Comparison of ENCODE assay signal across 8 mouse cellular contexts in the genomic region with DNA sequence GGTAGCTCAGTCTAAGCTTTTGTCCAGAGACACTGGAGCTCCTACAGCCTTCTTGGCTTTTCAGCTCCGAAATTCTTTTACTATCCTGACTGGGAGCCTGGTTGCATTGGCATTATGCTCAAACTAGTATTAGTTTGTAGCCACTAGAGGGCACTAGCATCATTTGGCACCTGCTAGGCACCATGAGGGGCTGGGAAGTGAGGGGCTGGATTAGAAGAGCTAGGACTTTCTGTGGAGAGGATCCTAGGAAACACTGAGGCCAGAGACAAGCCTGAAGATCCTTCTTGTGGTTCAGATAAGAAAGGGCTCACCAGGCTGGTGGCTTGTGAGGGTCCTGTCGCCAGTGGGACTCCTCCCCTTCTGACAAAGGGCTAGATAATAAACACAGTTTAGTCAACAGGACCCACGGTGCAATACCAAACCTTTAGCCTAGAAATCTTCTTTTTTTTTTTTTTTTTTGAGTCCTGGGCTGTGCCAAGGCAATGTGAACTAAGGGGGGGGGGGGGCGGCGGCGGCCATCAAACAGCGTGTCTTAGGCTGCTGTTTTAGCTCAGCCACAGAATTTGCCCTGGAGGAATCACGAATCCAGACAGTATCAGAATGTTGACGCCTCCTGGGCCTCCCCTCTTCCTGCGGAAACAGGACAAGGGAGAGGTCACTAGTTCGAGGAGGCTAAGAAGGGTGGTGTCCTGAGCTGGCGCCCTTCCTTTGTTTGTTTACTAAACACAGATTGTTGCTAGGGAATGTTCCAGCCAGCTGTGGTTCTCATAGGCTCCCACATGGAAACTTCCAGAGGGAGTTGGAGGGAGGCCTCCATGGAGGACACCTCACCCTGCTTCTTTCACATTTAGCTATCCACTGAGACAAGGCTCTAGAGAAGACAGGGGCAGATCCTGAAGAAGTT. TPM values are rescaled to one million over a fixed set of nuclear protein-coding genes. Genes with fewer than 3 reads are reported as not detected.
DNase-seq lines count a peak whose midpoint lies in the region; ATAC-seq and TF ChIP-seq lines count a peak whose summit lies in the region.

No protein-coding gene starts in this region.

- DNase-seq in A20 (ENCODE audit: low read depth, low spot score), result peak; percentile 59
- DNase-seq in adrenal gland, postnatal 10 days, result peak; percentile 72
- peak; percentile 70 for DNase-seq in embryo, embryonic 9.5 days (ENCODE audit: extremely low spot score)
- peak; percentile 94 to 98 for DNase-seq in heart, adult 18-20 months
- DNase-seq in limb, embryonic 11.5 days (ENCODE audit: low spot score), result peak; percentile 55
- peak; percentile 61 for DNase-seq in splenic B cell, adult 2 months (ENCODE audit: low read depth, low spot score)

- peak; percentile 98 for TF ChIP-seq CTCF in intestine, postnatal 0 days (IDR thresholded peaks at IDR 0.05; ENCODE audit: low read depth)

- H3K9ac ChIP-seq in intestine, postnatal 0 days (ENCODE audit: low read depth, low read length), result no peak overlapping the region
- no peak overlapping the region for H3K9ac ChIP-seq in limb, embryonic 11.5 days (ENCODE audit: low read length)
- H3K9ac ChIP-seq in midbrain, embryonic 12.5 days (replicated peaks), result no peak overlapping the region

- H3K36me3 ChIP-seq in intestine, postnatal 0 days (ENCODE audit: control insufficient read depth, insufficient read depth), result no peaks in the 10 kb centered on the region
- H3K36me3 ChIP-seq in limb, embryonic 11.5 days (ENCODE audit: control insufficient read depth, insufficient read depth, low read length), result no peaks in the 10 kb centered on the region
- H3K36me3 ChIP-seq in midbrain, embryonic 12.5 days, result no peaks in the 10 kb centered on the region
- no peaks in the 10 kb centered on the region for H3K36me3 ChIP-seq in splenic B cell, adult 2 months (ENCODE audit: control insufficient read depth, insufficient read depth, low read length, poor library complexity, severe bottlenecking)

- peak overlapping the region; percentile 57 for H3K27ac ChIP-seq in intestine, postnatal 0 days (ENCODE audit: low read depth, low read length)
- H3K27ac ChIP-seq in limb, embryonic 11.5 days (replicated peaks; ENCODE audit: low read depth, low read length), result no peak overlapping the region
- H3K27ac ChIP-seq in midbrain, embryonic 12.5 days (replicated peaks), result no peak overlapping the region

- H3K4me2 ChIP-seq in intestine, postnatal 0 days (replicated peaks; ENCODE audit: low read depth), result peak overlapping the region; percentile 61
- no peak overlapping the region for H3K4me2 ChIP-seq in limb, embryonic 11.5 days (ENCODE audit: low read depth, severe bottlenecking)
- no peak overlapping the region for H3K4me2 ChIP-seq in midbrain, embryonic 12.5 days (replicated peaks)

- H3K4me3 ChIP-seq in intestine, postnatal 0 days (ENCODE audit: low read depth, low read length), result peak overlapping the region; percentile 18; the same call in 1 of the 2 replicates
- H3K4me3 ChIP-seq in limb, embryonic 11.5 days (ENCODE audit: low read depth, low read length), result no peak overlapping the region
- H3K4me3 ChIP-seq in midbrain, embryonic 12.5 days, result no peak overlapping the region

- H3K4me1 ChIP-seq in intestine, postnatal 0 days (replicated peaks; ENCODE audit: control insufficient read depth, insufficient read depth, low read length), result peaks cover 11% of the 10 kb centered on the region
- no peaks in the 10 kb centered on the region for H3K4me1 ChIP-seq in limb, embryonic 11.5 days (ENCODE audit: control insufficient read depth, insufficient read depth, low read length)
- no peaks in the 10 kb centered on the region for H3K4me1 ChIP-seq in midbrain, embryonic 12.5 days

- WGBS in intestine, postnatal 0 days, result 16% methylated on average over 12 of the region's 12 CpGs
- WGBS in limb, embryonic 11.5 days, result 51% methylated on average over 12 of the region's 12 CpGs
- WGBS in midbrain, embryonic 12.5 days, result 53% methylated on average over 12 of the region's 12 CpGs

- peak; percentile 95 for ATAC-seq in intestine, postnatal 0 days
- peak; percentile 61; the same call in 1 of the 2 replicates for ATAC-seq in limb, embryonic 11.5 days (ENCODE audit: insufficient number of reproducible peaks, low FRiP score, low TSS enrichment, low read depth)
- peak; percentile 76 for ATAC-seq in midbrain, embryonic 12.5 days (ENCODE audit: low FRiP score, low read depth)

- no peaks in the 10 kb centered on the region for H3K9me3 ChIP-seq in intestine, postnatal 0 days (ENCODE audit: control insufficient read depth)
- no peaks in the 10 kb centered on the region for H3K9me3 ChIP-seq in limb, embryonic 11.5 days (ENCODE audit: control insufficient read depth, low read length)
- no peaks in the 10 kb centered on the region for H3K9me3 ChIP-seq in midbrain, embryonic 12.5 days

- no peaks in the 10 kb centered on the region for H3K27me3 ChIP-seq in intestine, postnatal 0 days (replicated peaks; ENCODE audit: control insufficient read depth, insufficient read depth, low read length)
- no peaks in the 10 kb centered on the region for H3K27me3 ChIP-seq in limb, embryonic 11.5 days (ENCODE audit: control insufficient read depth, insufficient read depth, low read length)
- no peaks in the 10 kb centered on the region for H3K27me3 ChIP-seq in midbrain, embryonic 12.5 days
- no peaks in the 10 kb centered on the region for H3K27me3 ChIP-seq in splenic B cell, adult 2 months (ENCODE audit: control insufficient read depth, insufficient read depth, low read length, poor library complexity, severe bottlenecking)

RNA-seq across cellular contexts. Expression of a gene that starts 7.1 kb away (rescaled TPM):
- not detected for total RNA-seq in adrenal gland, postnatal 10 days (2021)
- total RNA-seq in heart, adult 18-20 months (2021), result not detected
- polyA plus RNA-seq in intestine, postnatal 0 days (2015; fragmentation: Nextera tagmentation; extraction: Ambion mirVana), result not detected in 2 replicates
- polyA plus RNA-seq in limb, embryonic 11.5 days (2014; fragmentation: Nextera tagmentation; extraction: Ambion mirVana), result not detected in 2 replicates
- polyA plus RNA-seq in midbrain, embryonic 12.5 days (2016; fragmentation: Nextera tagmentation; extraction: Ambion mirVana), result not detected in 2 replicates

RNA-seq across cellular contexts. Expression of a gene that starts 33.2 kb away (rescaled TPM):
- total RNA-seq in adrenal gland, postnatal 10 days (2021), result 10 to 100 TPM; 25.0 to 36.8 TPM
- 10 to 100 TPM; 17.2 to 21.3 TPM for total RNA-seq in heart, adult 18-20 months (2021)
- 23.2 and 24.0 TPM in 2 replicates for polyA plus RNA-seq in intestine, postnatal 0 days (2015; fragmentation: Nextera tagmentation; extraction: Ambion mirVana)
- 60.0 and 66.8 TPM in 2 replicates for polyA plus RNA-seq in limb, embryonic 11.5 days (2014; fragmentation: Nextera tagmentation; extraction: Ambion mirVana)
- polyA plus RNA-seq in midbrain, embryonic 12.5 days (2016; fragmentation: Nextera tagmentation; extraction: Ambion mirVana), result 83.8 and 90.1 TPM in 2 replicates

RNA-seq across cellular contexts. Expression of a gene that starts 33.2 kb away (rescaled TPM):
- total RNA-seq in adrenal gland, postnatal 10 days (2021), result 1 to 10 TPM; 3.0 to 3.8 TPM
- under 1 TPM; 0.18 to 0.32 TPM for total RNA-seq in heart, adult 18-20 months (2021)
- 8.4 and 12.1 TPM in 2 replicates for polyA plus RNA-seq in intestine, postnatal 0 days (2015; fragmentation: Nextera tagmentation; extraction: Ambion mirVana)
- polyA plus RNA-seq in limb, embryonic 11.5 days (2014; fragmentation: Nextera tagmentation; extraction: Ambion mirVana), result 73.4 and 73.5 TPM in 2 replicates
- 34.4 and 38.2 TPM in 2 replicates for polyA plus RNA-seq in midbrain, embryonic 12.5 days (2016; fragmentation: Nextera tagmentation; extraction: Ambion mirVana)

RNA-seq across cellular contexts. Expression of a gene that starts 38.4 kb away (rescaled TPM):
- 10 to 100 TPM in 1 of 2 experiments, 1 to 10 TPM in 1; 8.3 to 13.4 TPM for total RNA-seq in adrenal gland, postnatal 10 days (2021)
- 10 to 100 TPM; 12.9 to 13.3 TPM for total RNA-seq in heart, adult 18-20 months (2021)
- 3.2 and 3.4 TPM in 2 replicates for polyA plus RNA-seq in intestine, postnatal 0 days (2015; fragmentation: Nextera tagmentation; extraction: Ambion mirVana)
- polyA plus RNA-seq in limb, embryonic 11.5 days (2014; fragmentation: Nextera tagmentation; extraction: Ambion mirVana), result 0.21 and 0.37 TPM in 2 replicates
- polyA plus RNA-seq in midbrain, embryonic 12.5 days (2016; fragmentation: Nextera tagmentation; extraction: Ambion mirVana), result 4.2 and 4.5 TPM in 2 replicates
